Mouse (Mus musculus): ENCODE data around the gene Prrt2. TPM values are rescaled to one million over a fixed set of nuclear protein-coding genes. Genes with fewer than 3 reads are reported as not detected.

The Prrt2 gene
- 7.1 and 9.6 TPM in 2 replicates for polyA plus RNA-seq (2016; fragmentation: Nextera tagmentation; extraction: Ambion mirVana)

DNA sequence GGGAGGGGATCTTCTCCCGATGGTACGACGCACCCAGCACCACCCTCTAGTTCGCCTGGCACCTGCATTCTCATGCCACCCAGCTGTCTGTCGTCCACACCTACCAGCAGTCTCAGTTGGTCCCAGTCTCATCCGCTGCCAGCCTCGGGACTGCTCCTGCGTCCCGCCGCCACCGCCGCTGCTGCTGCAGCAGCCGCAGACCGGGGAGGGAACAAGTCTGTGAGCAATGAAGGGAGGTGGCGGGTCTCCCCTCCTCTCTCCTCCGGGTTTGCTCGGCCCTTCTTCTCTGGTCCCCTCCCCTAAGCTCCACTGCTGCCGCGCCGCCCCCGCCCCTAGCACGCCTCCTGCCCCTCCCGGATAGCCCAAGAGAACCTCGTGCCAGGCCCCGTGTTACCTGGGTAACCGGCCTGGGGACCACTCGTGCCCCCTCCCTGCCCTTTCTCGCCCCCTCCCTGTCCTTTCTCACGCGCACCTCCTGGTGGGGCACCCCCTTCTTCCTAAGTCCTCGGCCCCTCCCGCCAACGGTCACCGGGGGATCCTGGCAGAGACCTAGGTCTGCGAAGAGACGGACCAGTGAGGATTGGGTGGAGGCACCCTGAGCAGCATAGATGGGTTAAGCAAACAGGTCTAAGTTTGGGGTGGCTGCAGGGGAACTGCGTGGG, at the start of gene Prrt2, which contains the start of gene Gm42742:
Gene Prrt2 (minus strand): TSS at position 311 of the 662 bp plus-strand sequence.
Gene Gm42742 (minus strand): TSS at position 197 of the 662 bp plus-strand sequence.
- Histone ChIP-seq H3K9me3 (replicated peaks) (no peaks in the 10 kb centered on the region), H3K27me3 (no peaks in the 10 kb centered on the region), H3K9ac (peak within 1 kb of the TSS; percentile 76), H3K36me3 (peaks cover 26% of the 10 kb centered on the region), H3K4me1 (peaks cover 74% of the 10 kb centered on the region), H3K4me3 (peak within 1 kb of the TSS; percentile 48), H3K4me2 (replicated peaks) (peak within 1 kb of the TSS; percentile 84), H3K27ac (peak within 1 kb of the TSS; percentile 92)
- ATAC-seq (ENCODE audit: low FRiP score), result no peak
- under 1% methylated on average over 37 of the region's 37 CpGs for WGBS

DNA sequence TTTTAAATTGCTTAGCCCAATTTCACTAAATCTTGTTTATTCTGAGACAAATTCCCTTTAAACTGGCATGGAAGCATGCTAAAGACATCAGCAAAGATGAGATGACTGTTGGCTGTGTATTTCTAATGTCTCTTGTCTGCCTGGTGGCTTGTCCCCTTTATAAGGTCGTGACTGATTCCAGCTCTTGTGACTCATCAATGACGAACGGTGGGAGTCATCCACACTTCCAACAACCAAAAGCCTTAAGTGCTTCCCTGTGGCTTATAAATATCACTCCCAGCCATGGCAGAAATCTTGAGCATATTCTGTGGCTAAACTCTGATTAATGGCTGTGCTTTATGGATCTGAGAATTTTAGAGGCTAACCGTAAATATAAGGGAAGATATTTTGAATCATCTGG, 45.3 kb upstream of the Prrt2 start:
- H3K27ac ChIP-seq, result no peak overlapping the region
- no peak overlapping the region for H3K4me2 ChIP-seq (replicated peaks)
- WGBS, result 78% methylated on average over 4 of the region's 4 CpGs
- H3K27me3 ChIP-seq, result no peaks in the 10 kb centered on the region
- H3K4me3 ChIP-seq, result no peak overlapping the region
- H3K36me3 ChIP-seq, result no peaks in the 10 kb centered on the region
- H3K9ac ChIP-seq, result no peak overlapping the region
- no peak for ATAC-seq (ENCODE audit: low FRiP score)
- no peaks in the 10 kb centered on the region for H3K4me1 ChIP-seq
- no peaks in the 10 kb centered on the region for H3K9me3 ChIP-seq (replicated peaks)

GRCm38 (mm10) chr7:127065538-127065937, 44.5 kb upstream of the Prrt2 start:
- Histone ChIP-seq H3K27me3 (no peaks in the 10 kb centered on the region), H3K36me3 (no peaks in the 10 kb centered on the region), H3K4me2 (replicated peaks) (no peak overlapping the region), H3K4me1 (no peaks in the 10 kb centered on the region), H3K4me3 (no peak overlapping the region), H3K9me3 (replicated peaks) (no peaks in the 10 kb centered on the region), H3K9ac (no peak overlapping the region), H3K27ac (no peak overlapping the region)
- no peak for ATAC-seq (ENCODE audit: low FRiP score)
- 87% methylated on average over 6 of the region's 6 CpGs for WGBS

DNA sequence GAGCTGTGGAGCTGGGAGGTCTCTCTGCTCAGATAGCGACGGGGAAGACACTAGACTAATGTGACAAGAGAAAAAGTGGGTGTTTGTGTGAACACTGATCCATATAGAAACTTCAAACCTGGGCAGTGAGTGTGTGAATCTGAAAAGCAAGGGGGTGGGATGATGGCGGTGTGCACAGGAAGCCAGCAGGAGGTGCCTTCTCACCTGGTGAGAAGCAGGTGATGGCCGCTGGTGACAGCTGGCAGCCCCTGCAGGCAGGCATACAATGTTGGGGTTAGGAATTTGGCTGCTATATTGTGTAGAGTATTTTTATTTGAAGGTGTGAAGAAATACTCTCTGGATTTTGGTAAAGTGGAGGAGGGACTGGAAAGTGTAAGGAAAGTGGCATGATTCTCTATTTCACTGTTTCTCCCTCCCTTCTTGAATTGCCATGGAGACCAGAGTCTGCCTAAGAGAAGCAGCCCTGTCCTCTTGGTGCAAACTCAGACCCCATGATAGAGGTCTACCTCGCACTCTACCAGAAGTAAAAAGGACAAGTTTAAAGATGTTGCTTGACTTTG, 34.1 kb upstream of the Prrt2 start:
- Histone ChIP-seq H3K36me3 (no peaks in the 10 kb centered on the region), H3K9me3 (replicated peaks) (no peaks in the 10 kb centered on the region), H3K4me1 (no peaks in the 10 kb centered on the region), H3K9ac (no peak overlapping the region), H3K27me3 (peaks cover 4% of the 10 kb centered on the region; the same call in 1 of the 2 replicates), H3K4me2 (replicated peaks) (no peak overlapping the region), H3K4me3 (no peak overlapping the region), H3K27ac (no peak overlapping the region)
- no peak for ATAC-seq (ENCODE audit: low FRiP score)
- 72% methylated on average over 5 of the region's 5 CpGs for WGBS

DNA sequence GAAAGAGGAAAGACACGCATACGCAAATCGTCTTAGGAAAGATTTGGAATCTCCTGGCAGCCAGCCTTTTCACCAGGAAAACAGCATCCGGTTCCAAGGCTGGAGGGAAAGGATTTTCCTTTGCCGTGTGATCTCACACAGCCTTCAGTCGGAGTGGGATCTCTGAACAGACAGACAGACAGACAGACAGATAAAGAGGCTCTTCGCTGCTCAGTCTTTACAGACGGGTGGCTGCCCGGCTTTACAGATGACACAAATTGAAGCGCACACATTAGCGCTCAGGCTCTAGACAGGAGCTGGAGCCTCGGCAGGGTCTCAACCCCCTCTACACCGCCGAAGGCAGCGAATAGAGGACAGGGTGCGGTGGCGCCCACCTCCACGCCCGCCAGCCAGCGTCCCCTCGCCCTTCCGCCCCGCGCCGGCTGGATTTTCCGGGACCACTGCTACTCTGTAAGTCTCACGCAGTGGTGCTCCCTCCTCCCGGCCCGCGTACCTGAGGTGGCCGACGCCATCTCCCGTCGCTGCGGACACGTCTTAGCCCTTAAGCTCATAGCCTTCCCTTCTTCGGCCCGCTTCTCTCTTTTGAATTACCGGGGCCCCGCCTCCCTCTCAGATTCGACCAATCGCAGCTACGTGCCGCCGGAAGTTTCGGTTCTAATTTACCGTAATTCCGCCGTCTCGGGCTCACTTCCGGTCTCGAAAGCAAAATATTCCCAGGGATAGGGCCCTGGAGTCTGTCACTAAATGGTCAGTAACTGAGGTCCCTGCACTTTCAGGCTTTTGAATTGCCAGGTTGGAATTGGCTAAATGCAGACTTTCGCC, 21.1 kb upstream of the Prrt2 start, which contains the start of gene Kif22:
Gene Kif22 (minus strand): TSS at position 621 of the 822 bp plus-strand sequence.
- Histone ChIP-seq H3K4me2 (replicated peaks) (peak within 1 kb of the TSS; percentile 83), H3K27me3 (no peaks in the 10 kb centered on the region), H3K36me3 (peaks cover 13% of the 10 kb centered on the region; the same call in 1 of the 2 replicates), H3K9ac (peak within 1 kb of the TSS; percentile 83), H3K27ac (peak within 1 kb of the TSS; percentile 78), H3K4me1 (peaks cover 18% of the 10 kb centered on the region), H3K4me3 (peak within 1 kb of the TSS; percentile 84), H3K9me3 (replicated peaks) (no peaks in the 10 kb centered on the region)
- ATAC-seq (ENCODE audit: low FRiP score), result peak; percentile 83
- 1% methylated on average over 53 of the region's 53 CpGs for WGBS

DNA sequence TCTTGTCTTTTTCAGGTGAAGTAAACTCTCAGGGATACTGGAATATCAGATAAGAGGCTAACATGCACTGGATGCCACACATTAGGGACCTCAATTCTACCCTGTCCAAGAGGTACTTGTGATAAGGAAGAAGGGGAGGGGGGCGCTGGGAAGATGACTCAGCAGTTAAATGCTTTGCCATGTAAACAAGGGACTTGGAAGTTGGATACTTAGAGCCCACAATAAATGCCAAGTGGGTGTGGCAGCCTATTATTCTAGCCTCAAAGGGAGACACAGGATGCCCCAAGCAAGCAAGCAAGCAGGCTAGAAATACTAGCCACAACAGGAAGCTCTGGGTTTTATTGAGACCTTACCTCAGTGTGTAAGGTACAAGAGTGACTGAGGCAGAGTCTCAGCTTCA, 10.2 kb upstream of the Prrt2 start:
- H3K27ac ChIP-seq, result no peak overlapping the region
- peaks cover 56% of the 10 kb centered on the region for H3K36me3 ChIP-seq
- no peaks in the 10 kb centered on the region for H3K9me3 ChIP-seq (replicated peaks)
- no peaks in the 10 kb centered on the region for H3K27me3 ChIP-seq
- WGBS, result 76% methylated on average over 1 of the region's 1 CpGs
- H3K4me2 ChIP-seq (replicated peaks), result no peak overlapping the region
- no peak overlapping the region for H3K4me3 ChIP-seq
- H3K4me1 ChIP-seq, result peaks cover 8% of the 10 kb centered on the region
- no peak for ATAC-seq (ENCODE audit: low FRiP score)
- H3K9ac ChIP-seq, result no peak overlapping the region

DNA sequence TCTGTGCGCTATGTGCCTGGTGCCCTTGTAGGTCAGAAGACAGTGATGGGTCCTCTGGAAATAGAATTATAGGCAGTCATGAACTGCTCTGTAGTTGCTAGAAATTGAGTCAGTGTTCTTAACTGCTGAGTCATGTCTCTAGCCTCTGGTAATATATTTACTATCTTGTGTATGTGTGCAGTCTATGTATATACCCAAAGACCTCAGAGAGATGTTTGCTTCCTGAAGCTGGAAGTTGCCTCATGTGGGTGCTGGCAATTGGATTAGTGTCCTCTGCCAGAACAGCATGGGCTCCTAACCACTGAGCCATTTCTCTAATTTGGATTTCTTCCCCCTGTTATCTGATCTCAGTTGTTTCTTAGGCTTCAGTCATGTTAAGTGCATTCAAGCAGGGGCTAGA, 9.2 kb upstream of the Prrt2 start:
- Histone ChIP-seq H3K27me3 (no peaks in the 10 kb centered on the region), H3K36me3 (peaks cover 48% of the 10 kb centered on the region), H3K4me3 (no peak overlapping the region), H3K4me2 (replicated peaks) (no peak overlapping the region), H3K9ac (no peak overlapping the region), H3K9me3 (replicated peaks) (no peaks in the 10 kb centered on the region), H3K4me1 (peaks cover 9% of the 10 kb centered on the region), H3K27ac (no peak overlapping the region)
- WGBS, result 97% methylated on average over 1 of the region's 1 CpGs
- no peak for ATAC-seq (ENCODE audit: low FRiP score)

- Histone ChIP-seq H3K4me1 (peaks cover 32% of the 10 kb centered on the region), H3K27me3 (no peaks in the 10 kb centered on the region), H3K36me3 (peaks cover 43% of the 10 kb centered on the region), H3K4me2 (replicated peaks) (peak overlapping the region; percentile 98), H3K27ac (peak overlapping the region; percentile 100), H3K9ac (peak overlapping the region; percentile 68), H3K4me3 (peak overlapping the region; percentile 97), H3K9me3 (replicated peaks) (no peaks in the 10 kb centered on the region)
- peak; percentile 1; the same call in 1 of the 2 replicates for ATAC-seq (ENCODE audit: low FRiP score)
- 68% methylated on average over 8 of the region's 8 CpGs for WGBS
These were observed 6.9 kb upstream of the Prrt2 start for GRCm38 (mm10) chr7:127027885-127028284.

GRCm38 (mm10) chr7:127026984-127027726, 6.1 kb upstream of the Prrt2 start, which contains the start of gene Maz:
Gene Maz (minus strand): TSS chr7:127027037.
- no peaks in the 10 kb centered on the region for H3K27me3 ChIP-seq
- peak within 1 kb of the TSS; percentile 100 for H3K9ac ChIP-seq
- peak within 1 kb of the TSS; percentile 100 for H3K27ac ChIP-seq
- peak within 1 kb of the TSS; percentile 98 for H3K4me2 ChIP-seq (replicated peaks)
- H3K4me1 ChIP-seq, result peaks cover 39% of the 10 kb centered on the region
- no peaks in the 10 kb centered on the region for H3K9me3 ChIP-seq (replicated peaks)
- under 1% methylated on average over 46 of the region's 63 CpGs for WGBS
- H3K4me3 ChIP-seq, result peak within 1 kb of the TSS; percentile 97
- ATAC-seq (ENCODE audit: low FRiP score), result peak; percentile 92
- peaks cover 43% of the 10 kb centered on the region for H3K36me3 ChIP-seq

DNA sequence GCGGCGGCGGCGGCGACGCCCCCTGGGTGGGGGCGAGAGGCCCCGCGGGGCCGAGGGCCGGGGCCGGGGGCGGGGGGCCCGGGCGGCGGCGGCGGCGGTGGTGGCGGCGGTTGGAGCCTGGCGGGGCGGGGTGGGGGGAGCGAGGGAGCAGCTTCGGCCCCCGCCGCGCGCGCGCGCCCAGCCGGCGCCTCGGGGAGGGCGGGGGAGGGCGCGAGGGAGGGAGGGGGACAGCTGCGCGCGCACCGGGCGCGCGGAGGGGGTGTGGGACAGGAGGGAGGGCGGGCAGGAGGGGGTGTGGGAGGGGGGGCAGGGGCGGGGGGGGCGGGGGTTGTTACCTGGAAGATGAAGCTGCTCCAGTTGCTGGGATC, 5.6 kb upstream of the Prrt2 start:
- Histone ChIP-seq H3K36me3 (peaks cover 43% of the 10 kb centered on the region), H3K4me3 (peak overlapping the region; percentile 97), H3K9ac (peak overlapping the region; percentile 100), H3K27ac (peak overlapping the region; percentile 100), H3K9me3 (replicated peaks) (no peaks in the 10 kb centered on the region), H3K27me3 (no peaks in the 10 kb centered on the region), H3K4me1 (peaks cover 44% of the 10 kb centered on the region), H3K4me2 (replicated peaks) (peak overlapping the region; percentile 98)
- ATAC-seq (ENCODE audit: low FRiP score), result no peak
- WGBS, result no CpG with 5 or more reads among the region's 48 CpGs

DNA sequence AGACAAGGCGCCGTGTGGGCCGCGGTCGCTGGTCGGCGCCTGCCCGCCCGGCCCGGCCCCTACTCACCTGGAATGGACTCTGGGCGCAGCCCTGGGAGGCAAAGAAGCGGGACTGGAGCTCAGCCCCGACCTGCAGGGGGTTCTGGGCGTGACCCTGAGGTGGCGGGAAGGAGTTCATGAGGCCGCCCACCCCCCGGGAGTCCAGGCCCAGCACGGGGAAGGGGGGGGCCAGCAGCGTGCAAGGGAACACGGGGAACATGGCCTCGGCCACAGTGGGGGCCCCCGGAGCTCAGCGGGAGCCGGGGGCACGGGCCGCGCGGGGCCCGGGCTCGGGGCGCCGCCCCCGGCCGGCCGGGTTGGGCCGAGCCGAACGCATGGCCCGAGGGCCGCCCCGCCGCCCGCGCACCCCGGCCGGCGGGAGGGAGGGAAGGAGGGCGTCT, 5.2 kb upstream of the Prrt2 start:
- Histone ChIP-seq H3K27ac (peak overlapping the region; percentile 100), H3K36me3 (peaks cover 40% of the 10 kb centered on the region), H3K4me1 (peaks cover 49% of the 10 kb centered on the region), H3K9ac (peak overlapping the region; percentile 100), H3K4me2 (replicated peaks) (peak overlapping the region; percentile 98), H3K27me3 (no peaks in the 10 kb centered on the region), H3K9me3 (replicated peaks) (no peaks in the 10 kb centered on the region), H3K4me3 (peak overlapping the region; percentile 97)
- peak; percentile 14 for ATAC-seq (ENCODE audit: low FRiP score)
- 0% methylated on average over 11 of the region's 48 CpGs for WGBS

Measured in hindbrain, embryonic 12.5 days (tissue).